Mouse (Mus musculus): Measurements from ENCODE around the gene Pm20d2. TPM values are rescaled to one million over a fixed set of nuclear protein-coding genes. Genes with fewer than 3 reads are reported as not detected.

Gene Pm20d2
- total RNA-seq (2021), result 10 to 100 TPM; 69.3 to 77.0 TPM
- long read RNA-seq, experiment 1, transcript Pm20d2-201 (7 exons, 1,445 nt), result major isoform, 10 of 11 reads
- long read RNA-seq, experiment 1, partial matches to known transcripts, result 0 of 11 reads
- long read RNA-seq, experiment 1, other reads (novel, unspliced or antisense), result 1 of 11 reads
- long read RNA-seq, experiment 2, transcript Pm20d2-201 (7 exons, 1,445 nt), result major isoform, 6 of 10 reads
- long read RNA-seq, experiment 2, partial matches to known transcripts, result 3 of 10 reads
- long read RNA-seq, experiment 2, other reads (novel, unspliced or antisense), result 1 of 10 reads

DNA sequence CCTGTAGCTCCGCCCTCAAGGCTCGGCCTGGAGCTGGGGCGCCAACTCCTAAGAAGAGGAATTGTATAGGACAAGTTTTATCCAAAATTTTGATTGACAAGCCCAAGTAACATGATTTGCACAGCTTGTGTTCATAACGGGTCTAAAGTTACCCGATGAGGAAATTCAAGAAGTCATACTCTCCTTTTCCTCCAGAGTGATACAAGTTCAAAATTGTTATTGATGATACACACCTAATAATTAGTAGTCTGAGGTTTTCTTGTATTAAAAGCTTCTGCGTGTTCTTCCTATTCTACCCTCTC is at the start of gene Pm20d2:
Gene Pm20d2 (minus strand): TSS at position 3 of the 302 bp plus-strand sequence.
- DNase-seq, result no peak

DNA sequence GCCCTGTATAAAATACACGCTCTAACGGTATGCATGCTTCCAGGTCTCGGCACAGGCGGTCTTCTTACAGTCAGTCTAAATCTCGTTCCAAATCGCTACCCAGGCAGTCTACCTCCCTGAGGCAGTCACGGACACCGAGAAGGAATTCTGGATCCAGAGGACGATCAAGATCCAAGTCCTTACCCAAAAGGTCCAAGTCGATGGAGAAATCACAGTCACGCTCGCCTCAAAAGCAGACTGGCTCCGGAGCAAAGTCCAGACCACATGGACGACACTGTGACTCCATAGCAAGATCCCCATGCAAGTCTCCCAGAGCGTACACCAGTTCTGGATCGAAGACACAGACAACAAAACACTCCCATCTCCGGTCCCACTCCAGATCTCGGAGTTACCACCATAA is 41.3 kb upstream of the Pm20d2 start:
- no peak for DNase-seq

DNA sequence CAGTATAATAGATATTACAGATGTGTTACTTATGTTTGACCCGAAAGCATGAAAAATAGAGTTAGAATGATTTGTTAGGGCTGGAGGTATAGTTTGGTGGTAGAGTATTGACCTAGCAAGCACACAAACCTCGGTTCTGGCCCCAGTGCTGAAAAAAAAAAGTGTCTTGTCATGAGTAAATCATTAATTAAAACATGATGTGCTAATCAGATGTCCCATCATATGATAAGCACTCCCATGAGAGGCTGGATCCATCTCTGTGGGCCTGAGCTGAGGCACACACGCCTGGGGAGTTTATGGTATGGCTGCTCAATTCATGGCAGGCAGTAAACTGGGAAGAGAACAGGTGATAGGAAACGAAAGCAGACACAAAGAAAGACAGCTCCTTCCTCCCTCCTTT is 40.1 kb upstream of the Pm20d2 start:
- no peak for DNase-seq

DNA sequence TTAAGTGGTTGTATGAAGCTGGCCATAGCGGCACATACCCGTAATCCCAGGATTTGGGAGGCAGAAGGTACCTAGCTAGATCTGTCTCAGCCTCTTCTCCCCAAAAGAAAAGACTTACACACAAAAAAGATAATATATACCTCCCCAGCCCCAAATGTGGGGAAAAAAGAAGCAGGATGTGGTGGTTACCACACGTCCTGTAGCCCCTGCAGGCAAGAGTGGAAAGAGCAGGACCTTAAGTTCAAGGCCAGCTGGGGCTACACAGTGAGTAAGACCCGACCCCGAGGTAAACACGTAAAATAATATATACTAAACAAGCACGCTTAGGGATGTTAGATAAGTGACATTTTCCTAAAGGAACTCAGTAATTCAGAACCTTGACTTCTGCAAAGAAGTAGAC is 37.6 kb upstream of the Pm20d2 start:
- DNase-seq, result no peak

DNA sequence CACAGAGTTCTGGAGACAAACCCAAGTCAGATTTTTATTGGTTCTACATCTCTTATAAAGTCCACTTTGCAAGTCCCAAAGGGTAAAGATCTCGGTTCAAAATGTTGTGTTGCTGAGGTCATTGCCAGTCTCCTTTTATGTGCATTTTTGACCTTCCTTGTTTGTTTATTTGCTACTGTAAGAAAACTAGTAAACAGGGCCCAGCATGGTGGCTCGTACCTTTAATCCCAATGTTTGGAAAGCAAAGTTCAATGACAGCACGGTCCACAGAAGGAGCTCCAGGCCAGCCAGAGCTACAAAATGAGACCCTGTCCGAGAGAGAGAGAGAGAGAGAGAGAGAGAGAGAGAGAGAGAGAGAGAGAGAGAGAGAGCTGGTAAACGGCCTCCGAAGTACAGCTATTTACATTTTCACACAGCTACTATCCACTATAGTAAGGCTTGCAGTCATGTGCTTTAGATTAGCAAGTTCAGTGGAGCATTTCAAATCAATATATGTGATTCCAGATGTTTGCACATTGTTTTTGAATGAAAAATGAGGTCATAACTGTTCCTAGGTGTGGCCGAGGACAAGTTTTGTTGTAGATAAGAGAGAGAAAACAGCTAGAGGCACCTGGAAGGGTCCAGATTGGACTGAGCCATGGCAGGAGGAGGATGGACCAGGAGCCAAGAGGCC is 34.6 kb upstream of the Pm20d2 start:
- DNase-seq, result no peak

DNA sequence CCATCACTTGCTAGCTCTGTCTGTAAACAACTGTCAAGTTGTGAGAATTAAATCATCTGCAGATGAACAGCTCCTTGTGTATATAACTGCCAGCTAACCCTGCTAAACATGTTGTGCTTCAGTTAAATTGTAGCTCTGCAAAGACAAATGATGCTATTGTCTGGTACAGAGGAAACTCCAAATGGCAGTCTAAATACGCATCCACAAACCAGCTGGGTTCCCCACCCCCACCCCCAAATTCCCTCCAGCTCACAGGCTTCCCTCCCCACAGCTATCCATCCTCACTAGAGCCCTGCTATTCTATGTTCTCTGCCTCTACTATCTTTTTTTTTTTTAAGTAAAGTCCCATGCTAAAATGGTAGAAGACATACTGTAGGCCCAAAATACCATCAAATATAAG is 32.3 kb upstream of the Pm20d2 start:
- DNase-seq, result no peak

DNA sequence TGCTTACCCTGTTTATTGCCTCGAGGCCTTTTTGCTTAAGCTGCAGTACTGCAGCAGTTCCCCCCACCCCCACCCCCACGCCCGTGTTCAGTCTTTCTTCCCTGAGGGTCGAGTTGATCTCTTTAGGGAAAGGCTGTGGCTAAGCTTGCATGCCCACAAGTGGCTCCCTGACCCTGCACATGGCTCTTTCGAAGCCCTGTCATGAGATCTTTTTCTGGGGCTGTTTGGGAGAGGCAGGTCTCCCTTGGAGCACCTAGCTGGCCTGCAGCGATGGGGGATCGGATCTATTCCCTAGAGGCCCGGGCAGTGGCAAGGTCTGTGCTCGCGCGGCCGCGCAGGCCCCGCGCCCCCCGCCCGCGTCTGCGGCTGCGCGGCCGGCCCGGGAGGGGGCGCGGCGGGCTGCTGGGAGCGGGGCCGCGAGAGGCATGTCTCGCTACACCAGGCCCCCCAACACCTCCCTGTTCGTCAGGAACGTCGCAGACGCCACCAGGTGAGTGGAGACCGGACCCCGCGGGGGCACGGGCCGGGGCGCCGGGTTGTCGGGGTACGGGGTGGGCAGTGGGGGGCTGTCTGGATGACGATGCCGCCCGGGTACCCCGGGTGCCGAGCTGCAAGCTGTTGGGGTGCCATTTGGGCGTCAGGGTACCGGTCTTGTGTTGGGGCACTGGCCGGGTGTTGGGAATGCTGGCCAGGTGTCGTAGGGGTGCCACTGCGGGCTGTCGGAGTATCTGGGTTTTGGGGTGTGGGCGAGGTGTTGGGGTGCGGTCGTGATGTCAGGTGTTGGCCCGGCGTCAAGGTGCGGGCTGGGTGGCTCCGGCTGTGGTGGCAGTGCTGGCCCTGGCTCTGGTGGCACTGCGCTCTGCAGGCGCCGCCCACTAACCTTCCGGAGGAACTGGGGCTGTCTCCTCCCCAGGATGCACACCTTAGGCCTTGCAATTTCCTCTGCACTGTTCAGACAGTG is 19.6 kb upstream of the Pm20d2 start, which contains the start of gene Srsf12:
Gene Srsf12 (plus strand): TSS at position 111 of the 961 bp plus-strand sequence.
- DNase-seq, result no peak

DNA sequence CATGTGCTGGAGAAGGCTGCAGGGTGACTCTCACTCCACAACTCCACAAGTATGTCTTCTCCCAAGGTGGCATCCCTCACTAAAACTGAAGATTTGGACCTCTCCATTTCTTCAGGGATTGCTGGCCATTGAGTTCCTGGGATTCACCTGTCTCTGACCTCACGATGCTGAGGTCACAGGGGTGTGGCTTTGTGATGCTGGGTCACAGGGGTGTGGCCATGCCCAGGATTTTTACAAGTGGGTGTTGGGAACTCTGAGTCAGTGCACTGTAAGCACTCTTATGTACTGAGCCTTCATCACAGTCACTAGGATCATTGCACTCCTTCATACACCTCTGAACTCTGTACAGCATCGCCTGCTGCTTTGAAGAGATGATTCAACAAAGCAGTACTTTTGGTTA is 18.0 kb upstream of the Pm20d2 start:
- no peak for DNase-seq

DNA sequence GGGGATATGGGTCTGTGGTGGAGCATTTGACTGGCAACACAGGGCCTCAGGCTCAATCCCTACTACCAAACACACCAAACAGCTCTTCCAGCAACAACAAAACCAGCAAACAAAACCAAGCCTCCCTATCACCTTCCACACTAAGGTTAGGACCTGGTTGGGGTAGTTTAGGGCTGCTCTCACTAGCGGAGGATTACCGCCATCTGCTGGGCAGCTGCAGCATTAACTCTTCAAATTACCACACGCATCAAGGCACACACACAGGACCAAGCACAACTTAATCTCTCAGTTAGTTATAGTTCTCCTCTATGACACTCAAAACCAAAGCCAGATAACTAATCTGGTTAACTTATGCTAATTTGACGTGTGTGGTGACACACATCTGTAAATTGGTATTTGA is 15.1 kb upstream of the Pm20d2 start:
- peak; percentile 25 to 72 for DNase-seq

DNA sequence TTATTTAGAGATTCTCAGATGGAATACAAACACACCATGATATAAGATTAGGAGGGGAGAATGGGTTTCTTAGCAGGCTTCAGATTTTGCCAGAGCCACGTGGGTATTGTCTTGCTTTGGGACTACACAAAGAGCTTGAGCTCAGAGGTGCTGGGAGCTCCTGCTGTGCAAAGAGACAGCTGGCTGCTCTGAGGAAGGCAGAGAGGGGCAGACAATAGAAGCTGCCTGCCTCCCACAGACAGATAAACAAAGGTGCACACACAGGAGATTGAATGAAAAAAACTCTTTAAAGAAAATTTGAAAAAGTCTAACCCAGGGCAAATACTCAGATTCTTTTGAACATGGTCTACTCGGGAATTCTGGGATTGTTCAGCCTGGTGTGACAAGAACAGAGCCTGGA is 8.6 kb upstream of the Pm20d2 start:
- no peak for DNase-seq

DNA sequence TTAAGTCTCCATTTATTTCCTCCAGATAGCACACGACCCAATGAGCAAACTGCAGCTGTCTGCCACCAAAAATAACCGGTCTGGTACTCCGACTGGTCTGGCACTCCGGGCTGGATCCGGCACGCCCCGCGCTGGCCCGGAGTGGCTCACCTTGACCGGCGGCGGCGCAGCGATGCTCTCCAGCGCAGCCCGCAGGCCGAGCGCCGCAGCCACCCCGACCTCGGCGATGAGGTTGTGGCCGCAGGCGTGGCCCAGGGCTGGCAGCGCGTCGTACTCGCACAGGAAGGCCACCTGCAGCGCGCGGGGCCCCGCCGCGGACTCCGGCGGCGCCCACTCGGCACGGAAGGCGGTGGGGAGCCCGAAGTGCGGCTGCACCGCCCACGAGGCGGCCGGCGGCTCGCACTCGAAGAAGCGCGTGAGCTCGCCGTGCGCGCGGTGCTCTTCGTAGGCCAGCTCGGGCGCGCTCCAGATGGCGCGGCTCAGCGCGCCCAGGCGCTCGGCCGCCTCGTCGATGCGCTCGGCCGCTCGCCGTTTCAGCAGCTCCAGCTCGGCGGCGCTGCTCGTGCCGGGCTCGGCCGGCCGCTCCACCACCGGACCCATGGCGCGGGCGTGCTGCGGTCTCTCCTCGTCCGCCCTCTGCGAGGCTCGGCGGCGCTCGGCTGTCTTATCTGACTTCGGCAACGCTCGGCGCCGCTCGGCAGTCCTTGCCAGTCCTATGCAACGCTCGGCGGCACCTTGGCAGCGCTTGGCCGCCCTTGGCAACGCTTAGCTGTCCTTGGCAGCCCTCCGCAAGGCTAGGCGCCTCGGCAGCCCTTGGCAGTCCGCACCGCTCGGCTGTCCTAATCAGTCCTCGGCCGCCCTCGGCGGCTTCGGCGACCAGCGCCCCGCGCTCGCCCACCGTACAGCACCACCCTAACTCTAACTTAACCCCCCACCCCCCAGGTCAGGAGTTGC is 479 bp downstream of the Pm20d2 start:
- peak; percentile 90 to 92 for DNase-seq

DNA sequence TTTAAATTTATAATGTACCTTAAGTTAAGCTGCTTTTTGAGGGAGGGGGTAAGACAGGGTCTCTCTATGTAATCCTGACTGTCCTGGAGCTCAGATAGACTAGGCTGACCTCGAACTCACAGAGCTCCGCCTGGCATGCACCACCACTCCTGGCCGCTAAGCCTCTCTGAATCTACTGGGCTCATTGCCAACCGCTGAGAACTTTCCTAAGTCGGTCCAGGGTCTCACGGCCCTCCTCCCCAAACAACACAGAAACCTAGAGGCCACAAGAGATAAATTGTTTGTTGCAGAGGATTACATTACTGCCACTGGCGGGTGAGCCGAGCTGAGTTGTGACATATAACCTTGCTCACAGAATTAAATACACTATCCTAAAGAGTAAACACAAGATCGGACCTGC is 1.4 kb downstream of the Pm20d2 start:
- DNase-seq, result peak; percentile 36 to 48

DNA sequence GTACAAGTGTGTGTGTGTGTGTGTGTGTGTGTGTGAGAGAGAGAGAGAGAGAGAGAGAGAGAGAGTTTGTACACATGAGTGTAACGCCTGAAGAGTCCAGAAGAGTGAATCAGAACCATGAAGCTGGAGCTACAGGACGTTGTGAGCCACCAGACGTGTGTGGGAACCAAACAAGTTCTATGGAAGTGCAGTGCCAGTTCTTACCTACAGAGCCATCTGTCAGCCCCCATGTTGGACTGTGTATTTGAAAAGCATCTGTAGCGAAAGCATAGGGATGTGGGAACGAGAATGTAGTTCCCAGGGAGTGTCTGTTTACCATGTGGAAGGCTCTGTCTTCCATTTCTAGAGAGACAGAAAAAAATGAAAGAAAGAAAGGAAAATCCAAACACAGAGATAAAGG is 6.1 kb downstream of the Pm20d2 start:
- no peak for DNase-seq

DNA sequence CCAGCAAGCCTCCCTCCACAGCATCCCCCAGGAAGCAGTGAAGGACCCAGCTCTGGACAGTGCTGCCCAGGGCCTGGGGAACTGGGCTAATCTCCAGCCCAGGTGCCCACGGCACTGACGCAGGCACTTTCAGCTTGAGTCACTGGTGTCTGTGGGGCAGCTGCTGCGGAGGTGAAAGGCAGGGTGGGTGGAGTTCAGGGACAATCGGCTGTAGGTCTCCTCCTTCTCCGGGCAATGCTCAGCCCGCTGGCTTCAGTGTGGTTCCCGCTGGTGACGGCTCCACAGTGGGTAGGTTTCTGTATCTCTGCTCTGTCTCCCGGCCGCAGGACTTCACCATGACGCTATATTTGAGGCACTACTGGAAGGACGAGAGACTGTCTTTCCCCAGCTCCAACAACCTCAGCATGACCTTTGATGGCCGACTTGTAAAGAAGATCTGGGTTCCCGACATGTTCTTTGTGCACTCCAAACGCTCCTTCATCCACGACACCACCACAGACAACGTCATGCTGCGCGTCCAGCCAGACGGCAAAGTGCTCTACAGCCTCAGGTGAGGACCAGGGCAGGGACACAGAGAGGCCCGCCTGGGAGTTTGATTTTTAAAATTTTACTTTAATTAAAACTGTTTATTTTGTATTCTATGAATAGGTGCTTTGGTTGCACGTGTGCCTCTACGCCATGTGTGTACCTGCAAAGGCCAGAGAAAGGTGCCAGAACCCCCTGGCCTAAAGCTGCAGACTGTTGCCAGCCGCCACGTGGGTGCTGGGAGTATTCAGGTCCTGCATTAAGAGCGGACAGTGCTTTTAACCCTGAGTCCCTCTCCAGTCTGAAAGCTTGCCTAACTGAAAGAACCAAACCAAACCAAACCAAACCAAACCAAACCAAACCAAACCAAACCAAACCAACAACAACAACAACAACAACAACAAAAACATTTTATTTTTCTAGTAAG is 37.2 kb downstream of the Pm20d2 start:
- DNase-seq, result no peak

DNA sequence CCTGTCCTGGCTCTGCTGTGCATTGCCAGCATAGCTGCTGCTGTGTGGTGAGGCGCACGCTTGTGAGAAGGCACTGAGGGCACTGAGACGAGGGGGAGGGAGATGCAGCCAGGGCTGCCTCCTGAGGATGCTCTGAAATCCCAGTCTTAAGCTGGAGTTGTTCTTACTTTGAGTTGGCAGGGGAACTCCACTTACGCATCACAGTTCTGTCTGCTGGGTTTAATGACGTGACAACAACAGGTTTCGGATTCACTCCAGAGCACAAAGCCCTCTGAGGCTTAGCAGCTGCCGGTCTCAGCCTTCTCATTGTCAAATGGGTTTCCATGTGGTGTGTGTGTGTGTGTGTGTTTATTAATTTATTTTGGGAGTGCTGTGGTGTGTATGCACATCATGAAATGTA is 40.4 kb downstream of the Pm20d2 start:
- no peak for DNase-seq

DNA sequence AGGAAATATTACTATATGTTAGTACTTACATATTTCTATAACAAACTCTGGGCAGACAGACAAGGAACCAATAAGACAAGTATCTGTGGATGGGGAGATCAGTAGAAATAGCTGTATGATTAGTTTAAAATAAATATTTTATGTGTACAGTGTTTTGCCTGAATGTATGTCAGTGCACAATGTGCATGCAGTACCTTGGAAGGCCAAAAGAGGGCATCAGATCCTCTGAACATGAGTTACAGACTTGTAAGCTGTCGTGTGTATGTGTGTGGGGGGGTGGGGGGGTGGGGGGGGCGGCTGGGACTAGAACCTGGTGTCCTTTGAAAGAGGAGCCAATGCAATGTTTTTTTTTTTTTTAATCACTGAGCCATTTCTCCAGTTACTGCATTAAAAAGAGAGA is 41.7 kb downstream of the Pm20d2 start:
- DNase-seq, result peak; percentile 20 to 73

DNA sequence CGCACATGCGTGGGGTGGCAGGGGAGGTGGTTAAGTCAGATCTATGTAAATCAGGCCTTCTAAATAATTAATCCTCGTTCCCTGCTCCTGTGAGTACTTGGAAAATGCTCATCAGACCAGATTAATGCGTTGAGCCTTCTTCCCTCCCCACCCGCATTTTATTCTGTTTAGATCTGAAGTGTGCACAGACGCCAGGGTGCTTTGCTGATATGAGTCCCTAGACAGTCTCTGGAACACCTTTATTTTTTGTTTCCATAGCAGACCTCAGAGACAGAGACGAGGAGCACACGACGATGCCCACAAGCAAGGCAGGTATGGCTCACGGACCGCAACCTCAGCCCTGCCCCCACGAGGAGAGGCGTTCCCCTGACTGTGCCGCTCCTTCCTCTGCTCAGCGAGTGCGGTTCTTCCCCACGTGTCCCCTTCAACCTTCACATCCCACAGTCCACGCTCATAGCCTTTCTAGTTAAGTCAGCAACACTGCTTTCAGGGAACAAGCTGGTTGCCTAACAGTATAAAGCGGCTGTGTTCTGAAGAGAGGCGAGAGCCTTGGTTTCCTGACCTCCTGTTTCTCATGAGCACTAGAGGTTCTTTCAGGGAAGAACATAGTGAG is 42.8 kb downstream of the Pm20d2 start:
- no peak for DNase-seq

DNA sequence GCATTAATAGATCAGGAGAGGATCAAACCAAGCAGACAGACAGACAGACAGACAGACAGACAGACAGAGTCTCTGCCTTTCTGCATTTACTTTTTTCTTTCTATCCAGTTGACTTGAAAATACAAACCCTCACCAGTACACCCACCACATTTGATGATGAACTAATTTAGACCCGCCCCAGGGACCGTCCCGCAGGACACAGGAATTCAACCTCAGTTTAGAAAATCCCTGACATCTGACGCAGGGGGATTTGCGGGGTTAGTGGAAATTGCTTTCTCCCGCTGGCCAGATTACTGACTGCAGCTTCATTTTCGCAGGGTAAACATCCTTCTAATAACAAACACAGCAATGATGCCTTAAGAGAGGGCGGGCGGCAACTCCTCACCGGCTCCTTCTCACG is 57.3 kb downstream of the Pm20d2 start, which contains the start of gene Gabrr1:
Gene Gabrr1 (plus strand): TSS at position 301 of the 400 bp plus-strand sequence.
- DNase-seq, result no peak

DNA sequence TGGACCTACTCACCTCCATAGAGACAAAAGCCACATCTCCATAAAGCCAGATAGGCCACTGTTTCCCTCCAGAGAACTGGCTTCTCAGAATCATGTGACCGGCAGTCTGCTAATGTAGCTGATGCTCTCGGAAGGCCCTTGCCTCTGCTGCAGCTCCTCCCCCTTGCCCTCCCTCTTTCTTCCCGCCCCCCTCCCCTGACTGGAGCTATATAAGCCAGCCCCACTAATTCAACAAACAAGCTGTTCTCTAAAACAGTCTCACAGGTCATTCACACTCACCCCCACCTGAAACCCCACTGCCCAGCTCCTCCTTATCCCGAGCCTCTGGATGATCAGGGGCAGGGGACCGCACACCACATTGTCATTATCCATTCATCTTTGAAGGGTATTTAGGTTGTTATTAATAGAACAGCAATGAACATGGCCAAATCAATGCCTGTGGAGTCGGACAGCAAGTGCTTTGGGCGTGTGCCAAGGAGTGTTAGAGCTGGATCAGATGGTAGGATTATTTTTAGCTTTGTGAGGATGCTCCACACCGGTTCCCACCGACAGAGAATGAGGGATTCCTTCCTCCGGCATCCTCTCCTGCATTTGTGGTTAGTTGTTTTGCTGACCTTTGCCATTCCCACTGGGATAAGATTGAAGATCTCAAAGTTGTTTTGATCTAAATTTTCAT is 64.0 kb downstream of the Pm20d2 start:
- peak; percentile 22 to 31 for DNase-seq
